Mouse (Mus musculus) brain, embryonic 14.5 days (tissue): ENCODE measurements at regions not wholly inside any gene's neighbourhood (a gene's known extent, or its start where the extent isn't known, plus 50 kb on each side); places are given as distances from the start of the nearest gene placed in this dataset.

Experiments
- CTCF ChIP-seq: fragments of 200-500 bp; IDR thresholded peaks from 2 replicates; pipeline ENCODE4 v1.5.1; 2012; ENCODE audit warnings: inconsistent platforms, mild to moderate bottlenecking, moderate library complexity, borderline replicate concordance; ENCODE audit not compliant: insufficient read depth, insufficient read length; ENCODE audit errors: extremely low read depth
- POLR2A ChIP-seq: fragments of 200-500 bp; IDR thresholded peaks from 2 replicates; pipeline ENCODE4 v1.6.1; 2012; ENCODE audit warnings: mild to moderate bottlenecking, inconsistent platforms, borderline replicate concordance; ENCODE audit not compliant: poor library complexity, insufficient read depth, insufficient read length, severe bottlenecking; ENCODE audit errors: extremely low read depth

GRCm38 (mm10) chr13:70313205-70313604 is 324.2 kb downstream of the Ice1 start:
- TF ChIP-seq CTCF (no peak), POLR2A (no peak)
